Mouse (Mus musculus): Measurements from ENCODE around the gene Cd2ap. TPM values are rescaled to one million over a fixed set of nuclear protein-coding genes. Genes with fewer than 3 reads are reported as not detected.
A peak's percentile ranks its signal among the peaks of the same experiment; 100 is the strongest.

Cd2ap gene
- polyA plus RNA-seq, 1 experiment from 2014 or later = 8.3 TPM

DNA sequence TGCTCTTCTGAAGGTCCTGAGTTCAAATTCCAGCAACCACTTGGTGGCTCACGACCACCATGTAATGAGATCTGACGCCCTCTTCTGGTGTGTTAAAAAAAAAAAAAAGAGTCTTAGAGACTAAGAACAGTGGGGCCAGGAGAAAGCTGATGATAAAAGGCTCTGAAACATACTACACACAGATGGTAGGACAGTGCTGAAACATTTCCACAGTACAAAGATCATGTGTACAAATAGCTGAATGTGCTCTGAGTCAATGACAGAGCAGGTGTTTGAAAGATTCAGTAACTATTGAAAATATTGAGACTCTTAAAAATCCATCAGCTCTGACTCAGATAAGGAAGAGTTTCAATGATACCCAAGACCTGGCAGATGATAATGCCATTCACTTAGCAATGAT lies 29.4 kb downstream of the Cd2ap start:
- Histone ChIP-seq H3K27me3 (no peaks in the 10 kb centered on the region), H3K4me3 (replicated peaks) (no peak overlapping the region), H3K4me1 (replicated peaks) (no peaks in the 10 kb centered on the region), H3K27ac (no peak overlapping the region), H3K9me3 (no peaks in the 10 kb centered on the region), H3K36me3 (peaks cover 13% of the 10 kb centered on the region), H3K9ac (replicated peaks) (no peak overlapping the region), H3K4me2 (replicated peaks) (no peak overlapping the region)
- 90% methylated on average over 2 of the region's 2 CpGs for WGBS
- ATAC-seq = no peak

GRCm38 (mm10) chr17:42837193-42837592 lies 39.3 kb downstream of the Cd2ap start:
- Histone ChIP-seq H3K27ac (no peak overlapping the region), H3K9me3 (no peaks in the 10 kb centered on the region), H3K4me1 (replicated peaks) (no peaks in the 10 kb centered on the region), H3K4me2 (replicated peaks) (no peak overlapping the region), H3K27me3 (no peaks in the 10 kb centered on the region), H3K4me3 (replicated peaks) (no peak overlapping the region), H3K36me3 (no peaks in the 10 kb centered on the region), H3K9ac (replicated peaks) (no peak overlapping the region)
- ATAC-seq = no peak
- WGBS = 92% methylated on average over 2 of the region's 2 CpGs

DNA sequence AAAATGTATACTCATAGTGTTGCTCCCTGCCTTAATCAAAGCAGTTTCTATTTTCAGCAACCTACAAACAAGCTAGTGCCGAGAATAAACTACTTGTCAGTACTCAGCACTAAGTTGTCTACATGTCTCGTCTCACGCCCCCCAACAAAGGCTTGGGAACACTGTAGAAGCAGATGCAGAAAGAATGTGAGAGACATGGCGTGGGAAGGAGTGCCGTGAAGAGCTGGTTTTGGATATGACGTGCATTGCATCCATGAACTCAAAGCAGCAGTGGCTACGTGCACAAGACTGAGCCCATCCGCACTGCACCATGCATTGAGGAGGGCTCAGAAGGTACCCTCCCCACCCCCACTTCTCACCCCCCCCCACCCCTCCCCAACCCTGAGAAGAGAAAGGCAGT lies 53.7 kb downstream of the Cd2ap start:
- Histone ChIP-seq H3K27ac (no peak overlapping the region), H3K9ac (replicated peaks) (no peak overlapping the region), H3K27me3 (no peaks in the 10 kb centered on the region), H3K4me3 (replicated peaks) (no peak overlapping the region), H3K4me1 (replicated peaks) (no peaks in the 10 kb centered on the region), H3K4me2 (replicated peaks) (no peak overlapping the region), H3K36me3 (peaks cover 29% of the 10 kb centered on the region), H3K9me3 (no peaks in the 10 kb centered on the region)
- 0 out of 2 replicates have a peak, but pooled peaks have one; percentile 17 for ATAC-seq
- 82% methylated on average over 8 of the region's 8 CpGs for WGBS

- no peak overlapping the region for H3K27ac ChIP-seq
- H3K36me3 ChIP-seq = peaks cover 20% of the 10 kb centered on the region
- WGBS = 94% methylated on average over 3 of the region's 3 CpGs
- H3K4me2 ChIP-seq (replicated peaks) = no peak overlapping the region
- H3K4me3 ChIP-seq (replicated peaks) = no peak overlapping the region
- no peaks in the 10 kb centered on the region for H3K4me1 ChIP-seq (replicated peaks)
- no peaks in the 10 kb centered on the region for H3K9me3 ChIP-seq
- H3K9ac ChIP-seq (replicated peaks) = no peak overlapping the region
- no peak for ATAC-seq
- H3K27me3 ChIP-seq = no peaks in the 10 kb centered on the region
Measured at GRCm38 (mm10) chr17:42815374-42815773, 61.1 kb downstream of the Cd2ap start.

- Histone ChIP-seq H3K4me1 (replicated peaks) (no peaks in the 10 kb centered on the region), H3K4me2 (replicated peaks) (no peak overlapping the region), H3K9me3 (no peaks in the 10 kb centered on the region), H3K27me3 (no peaks in the 10 kb centered on the region), H3K36me3 (peaks cover 8% of the 10 kb centered on the region; the same call in 1 of the 2 replicates), H3K27ac (no peak overlapping the region), H3K4me3 (replicated peaks) (no peak overlapping the region), H3K9ac (replicated peaks) (no peak overlapping the region)
- WGBS = 89% methylated on average over 2 of the region's 2 CpGs
- no peak for ATAC-seq
Measured at GRCm38 (mm10) chr17:42792412-42792975, 84.0 kb downstream of the Cd2ap start.

DNA sequence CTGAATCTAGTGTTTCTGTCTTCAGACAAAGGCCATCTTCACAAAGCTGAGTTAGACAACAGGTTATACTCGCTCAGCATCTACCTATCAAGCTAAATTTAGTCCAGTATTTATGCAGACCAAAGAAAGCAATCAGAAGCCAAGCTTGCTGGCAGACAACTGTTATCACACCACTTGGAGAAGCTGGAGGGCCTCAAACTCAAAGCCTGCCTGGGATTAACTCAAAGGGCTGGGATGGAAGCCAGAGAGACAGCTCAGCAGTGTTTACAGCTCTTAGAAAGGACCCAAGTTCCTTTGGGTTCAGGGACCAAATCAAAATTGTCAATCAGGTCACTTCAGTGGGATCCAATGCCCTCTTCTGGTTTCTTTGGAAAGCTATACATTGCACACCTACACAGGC lies 85.7 kb downstream of the Cd2ap start:
- H3K4me2 ChIP-seq (replicated peaks) = no peak overlapping the region
- H3K36me3 ChIP-seq = no peaks in the 10 kb centered on the region
- no peaks in the 10 kb centered on the region for H3K4me1 ChIP-seq (replicated peaks)
- H3K9me3 ChIP-seq = no peaks in the 10 kb centered on the region
- 90% methylated on average over 1 of the region's 1 CpGs for WGBS
- no peak overlapping the region for H3K4me3 ChIP-seq (replicated peaks)
- H3K9ac ChIP-seq (replicated peaks) = no peak overlapping the region
- no peak overlapping the region for H3K27ac ChIP-seq
- no peaks in the 10 kb centered on the region for H3K27me3 ChIP-seq
- ATAC-seq = no peak

DNA sequence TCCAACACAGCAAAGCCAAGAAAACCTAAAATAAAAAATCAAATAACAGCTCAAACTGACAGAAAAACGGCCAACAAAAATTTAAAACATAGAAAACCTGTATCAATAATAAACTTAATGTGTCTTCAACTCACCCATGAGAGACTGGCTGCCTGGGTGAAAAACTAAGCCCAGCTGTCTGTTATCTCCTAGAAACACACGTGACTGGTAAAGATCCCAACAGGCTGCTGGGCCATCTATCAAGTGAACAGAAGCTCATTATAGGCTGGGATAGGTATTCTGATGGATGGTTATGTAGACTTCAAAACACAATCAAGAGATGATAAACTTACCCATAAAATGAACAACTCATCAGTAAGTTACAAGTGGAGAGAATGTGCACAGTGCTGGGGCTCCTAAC lies 86.7 kb downstream of the Cd2ap start:
- 88% methylated on average over 2 of the region's 2 CpGs for WGBS
- H3K9ac ChIP-seq (replicated peaks) = no peak overlapping the region
- H3K36me3 ChIP-seq = no peaks in the 10 kb centered on the region
- no peak overlapping the region for H3K4me3 ChIP-seq (replicated peaks)
- no peaks in the 10 kb centered on the region for H3K4me1 ChIP-seq (replicated peaks)
- H3K9me3 ChIP-seq = no peaks in the 10 kb centered on the region
- H3K4me2 ChIP-seq (replicated peaks) = no peak overlapping the region
- ATAC-seq = no peak
- no peak overlapping the region for H3K27ac ChIP-seq
- no peaks in the 10 kb centered on the region for H3K27me3 ChIP-seq

DNA sequence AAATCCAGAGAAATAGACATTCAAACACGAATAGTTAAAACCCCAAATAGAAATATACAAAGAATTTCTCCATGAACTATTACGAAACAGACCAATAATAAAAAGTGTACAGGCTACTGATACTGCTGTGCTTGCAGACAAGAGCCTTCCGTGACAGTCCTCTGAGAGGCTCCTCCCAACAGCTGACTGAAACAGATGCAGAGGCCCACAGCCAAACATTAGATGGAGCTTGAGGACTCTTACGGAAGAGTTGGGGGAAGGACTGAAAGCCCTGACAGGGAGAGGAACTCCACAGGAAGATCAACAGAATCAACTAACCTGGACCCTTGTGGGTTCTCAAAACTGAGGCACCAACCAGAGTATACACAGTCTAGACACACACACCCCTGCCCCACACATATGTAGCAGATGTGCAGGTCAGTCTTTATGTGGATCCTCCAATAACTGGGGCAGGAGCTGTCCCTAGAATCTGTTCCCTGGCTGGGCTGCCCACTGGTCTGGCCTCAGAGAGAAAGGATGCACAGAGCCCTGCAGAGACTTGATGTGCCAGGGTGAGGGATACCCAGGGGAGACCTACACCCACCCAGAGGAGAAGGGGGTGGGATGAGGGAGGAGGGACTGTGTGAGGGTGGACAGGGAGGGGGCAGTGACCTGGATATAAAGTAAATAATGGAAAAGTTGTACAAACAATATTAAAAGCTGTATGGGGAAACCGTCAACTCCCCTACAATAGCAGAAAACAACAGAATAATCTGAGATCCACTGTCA lies 87.6 kb downstream of the Cd2ap start:
- ATAC-seq = no peak
- 87% methylated on average over 5 of the region's 5 CpGs for WGBS
- Histone ChIP-seq H3K4me1 (replicated peaks) (no peaks in the 10 kb centered on the region), H3K4me2 (replicated peaks) (no peak overlapping the region), H3K27ac (no peak overlapping the region), H3K36me3 (no peaks in the 10 kb centered on the region), H3K4me3 (replicated peaks) (no peak overlapping the region), H3K27me3 (no peaks in the 10 kb centered on the region), H3K9ac (replicated peaks) (no peak overlapping the region), H3K9me3 (no peaks in the 10 kb centered on the region)

DNA sequence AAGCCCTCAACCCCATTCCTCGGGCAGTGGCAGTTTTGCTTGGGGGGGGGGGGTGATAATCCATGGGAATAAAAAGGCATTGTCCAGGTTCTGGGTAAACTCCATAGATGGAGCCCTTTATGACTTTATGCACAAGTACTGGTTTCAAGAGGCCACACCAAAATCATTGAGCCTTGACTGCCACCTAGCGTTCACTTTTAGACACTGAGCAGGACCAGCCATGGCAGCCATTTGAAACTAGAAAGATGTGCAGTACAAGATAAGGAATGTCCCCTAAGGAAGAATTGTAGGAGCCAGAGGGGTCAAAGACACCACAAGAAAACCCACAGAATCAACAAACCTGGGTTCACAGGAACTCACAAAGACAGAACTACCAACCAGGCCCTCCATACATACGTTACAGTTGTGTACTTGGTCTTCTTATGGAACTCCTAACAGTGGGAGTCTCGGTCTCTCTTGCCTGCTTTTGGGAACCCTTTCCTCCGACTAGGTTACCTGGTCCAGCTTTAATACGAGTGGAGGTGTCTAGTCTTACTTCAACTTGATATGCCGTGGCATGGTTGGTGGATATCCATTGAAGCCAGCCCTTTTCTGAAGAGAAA lies 94.2 kb downstream of the Cd2ap start:
- H3K27me3 ChIP-seq = no peaks in the 10 kb centered on the region
- no peak overlapping the region for H3K4me3 ChIP-seq (replicated peaks)
- no peaks in the 10 kb centered on the region for H3K9me3 ChIP-seq
- no peak overlapping the region for H3K27ac ChIP-seq
- no peak overlapping the region for H3K9ac ChIP-seq (replicated peaks)
- H3K36me3 ChIP-seq = no peaks in the 10 kb centered on the region
- H3K4me2 ChIP-seq (replicated peaks) = no peak overlapping the region
- no peaks in the 10 kb centered on the region for H3K4me1 ChIP-seq (replicated peaks)
- 54% methylated on average over 7 of the region's 7 CpGs for WGBS
- peak; percentile 90 for ATAC-seq

DNA sequence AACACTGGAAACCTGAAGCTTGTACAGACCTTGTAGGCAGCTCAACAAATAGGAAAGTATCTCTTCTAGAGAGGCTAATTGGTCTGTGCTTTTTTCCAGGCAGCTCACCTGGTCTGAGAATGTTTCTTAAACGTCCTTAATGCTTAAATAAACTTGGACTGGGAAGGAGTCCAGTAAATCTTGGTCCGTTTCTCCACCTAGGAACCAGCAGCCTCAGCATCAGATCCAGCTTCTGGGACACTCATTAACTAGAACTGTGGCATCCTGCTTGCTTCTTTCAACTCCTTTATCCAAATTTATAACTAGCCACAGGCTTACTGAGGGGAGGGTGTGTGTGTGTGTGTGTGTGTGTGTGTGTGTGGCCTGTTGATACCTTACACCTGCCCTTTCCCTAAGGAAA lies 122.7 kb downstream of the Cd2ap start:
- Histone ChIP-seq H3K4me3 (replicated peaks) (no peak overlapping the region), H3K9me3 (no peaks in the 10 kb centered on the region), H3K4me1 (replicated peaks) (no peaks in the 10 kb centered on the region), H3K27ac (no peak overlapping the region), H3K27me3 (no peaks in the 10 kb centered on the region), H3K9ac (replicated peaks) (no peak overlapping the region), H3K4me2 (replicated peaks) (no peak overlapping the region), H3K36me3 (no peaks in the 10 kb centered on the region)
- 68% methylated on average over 2 of the region's 2 CpGs for WGBS
- ATAC-seq = no peak

DNA sequence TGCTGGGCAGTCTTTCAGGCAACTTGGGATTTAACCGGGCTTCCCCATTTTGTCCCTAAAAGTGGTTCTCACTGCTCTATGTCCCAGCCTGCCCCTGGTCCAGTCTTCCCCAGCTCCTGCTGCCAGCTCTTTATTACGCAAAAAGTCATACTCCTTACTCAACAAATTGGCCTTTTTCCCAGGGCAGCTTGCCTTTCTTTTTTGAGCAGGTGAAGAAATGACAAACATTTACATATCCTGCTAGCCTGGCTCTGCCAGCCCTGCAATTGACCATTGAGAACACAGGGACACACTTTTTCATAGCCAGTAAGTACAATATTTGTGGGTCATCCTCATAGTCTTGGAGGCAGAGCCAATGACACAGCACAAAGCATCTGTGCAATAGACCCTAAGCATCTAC lies 124.3 kb downstream of the Cd2ap start:
- Histone ChIP-seq H3K9me3 (no peaks in the 10 kb centered on the region), H3K4me3 (replicated peaks) (no peak overlapping the region), H3K4me1 (replicated peaks) (no peaks in the 10 kb centered on the region), H3K36me3 (no peaks in the 10 kb centered on the region), H3K27ac (no peak overlapping the region), H3K27me3 (no peaks in the 10 kb centered on the region), H3K4me2 (replicated peaks) (no peak overlapping the region), H3K9ac (replicated peaks) (no peak overlapping the region)
- WGBS = 90% methylated on average over 2 of the region's 2 CpGs
- ATAC-seq = no peak

GRCm38 (mm10) chr17:42745657-42746420 lies 130.6 kb downstream of the Cd2ap start:
- WGBS = 90% methylated on average over 6 of the region's 6 CpGs
- H3K27ac ChIP-seq = no peak overlapping the region
- H3K4me2 ChIP-seq (replicated peaks) = no peak overlapping the region
- H3K27me3 ChIP-seq = no peaks in the 10 kb centered on the region
- no peak overlapping the region for H3K9ac ChIP-seq (replicated peaks)
- ATAC-seq = no peak
- H3K4me1 ChIP-seq (replicated peaks) = no peaks in the 10 kb centered on the region
- H3K36me3 ChIP-seq = no peaks in the 10 kb centered on the region
- H3K9me3 ChIP-seq = no peaks in the 10 kb centered on the region
- H3K4me3 ChIP-seq (replicated peaks) = no peak overlapping the region

All from midbrain, embryonic 13.5 days (tissue).